Mouse (Mus musculus) heart, postnatal 0 days (tissue): ENCODE data around the gene Scube2.

ENCODE experiments used
- CTCF ChIP-seq: IDR thresholded peaks from 2 replicates; pipeline ENCODE4 v1.5.1; 2016; ENCODE audit warnings: antibody characterized with exemption, control low read depth, low read depth
- EP300 ChIP-seq: IDR thresholded peaks from 2 replicates; pipeline ENCODE4 v1.6.1; 2016; ENCODE audit warnings: antibody characterized with exemption, low read depth

DNA sequence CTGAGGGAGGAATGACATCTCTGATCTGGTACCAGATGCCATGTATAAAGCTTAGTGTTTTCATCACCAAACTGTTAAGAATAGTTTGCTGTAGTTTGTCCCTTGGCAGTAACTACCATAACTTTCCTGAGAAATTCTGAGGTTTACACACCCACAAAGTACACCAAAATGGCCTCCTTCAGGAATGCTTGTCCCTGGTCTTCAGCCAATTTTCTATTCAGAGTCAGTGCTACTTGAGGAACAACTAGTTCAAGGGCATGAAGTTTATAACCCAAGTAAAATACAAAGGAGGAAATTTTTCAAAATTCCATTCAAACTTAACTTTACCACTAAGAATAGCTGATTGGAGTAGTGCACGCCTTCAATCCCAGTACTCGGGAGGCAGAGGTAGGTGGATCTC lies 40.7 kb upstream of the Scube2 start:
- TF ChIP-seq EP300 (no peak), CTCF (no peak)
